Mouse (Mus musculus): ENCODE measurements around the gene Tubal3. TPM values are rescaled to one million over a fixed set of nuclear protein-coding genes. Genes with fewer than 3 reads are reported as not detected.

The Tubal3 gene
- polyA plus RNA-seq (2015; fragmentation: Nextera tagmentation; extraction: Ambion mirVana) = 0.13 TPM in 1 of 2 replicates, not detected in the other

- Histone ChIP-seq H3K36me3 (ENCODE audit: control insufficient read depth, insufficient read depth) (peaks cover 7% of the 10 kb centered on the region; the same call in 1 of the 2 replicates), H3K4me1 (ENCODE audit: control insufficient read depth, insufficient read depth, low read length) (peaks cover 9% of the 10 kb centered on the region), H3K4me3 (ENCODE audit: low read length) (peak within 1 kb of the TSS; percentile 86), H3K9me3 (replicated peaks; ENCODE audit: control insufficient read depth, low read length) (no peaks in the 10 kb centered on the region; the same call in 1 of the 2 replicates), H3K9ac (ENCODE audit: low read length) (peak within 1 kb of the TSS; percentile 87), H3K27ac (ENCODE audit: low read length) (peak within 1 kb of the TSS; percentile 71), H3K4me2 (ENCODE audit: low read depth, low read length) (peak within 1 kb of the TSS; percentile 65), H3K27me3 (ENCODE audit: control insufficient read depth, insufficient read depth, low read length) (no peaks in the 10 kb centered on the region)
- WGBS = under 1% methylated on average over 52 of the region's 52 CpGs
- ATAC-seq (replicated peaks; ENCODE audit: extremely low read depth, insufficient read depth, low FRiP score) = peak; percentile 98
These were observed at the start of gene Tubal3, which contains the start of gene Net1 for GRCm38 (mm10) chr13:3917571-3918311. Tubal3 (plus strand) TSS chr13:3918274. Net1 (minus strand) TSS chr13:3918220.

- no peak overlapping the region for H3K27ac ChIP-seq (ENCODE audit: low read length)
- no peaks in the 10 kb centered on the region for H3K4me1 ChIP-seq (ENCODE audit: control insufficient read depth, insufficient read depth, low read length)
- no peak overlapping the region for H3K4me2 ChIP-seq (ENCODE audit: low read depth, low read length)
- H3K36me3 ChIP-seq (ENCODE audit: control insufficient read depth, insufficient read depth) = no peaks in the 10 kb centered on the region
- H3K4me3 ChIP-seq (ENCODE audit: low read length) = no peak overlapping the region
- H3K9ac ChIP-seq (ENCODE audit: low read length) = no peak overlapping the region
- no peaks in the 10 kb centered on the region for H3K27me3 ChIP-seq (ENCODE audit: control insufficient read depth, insufficient read depth, low read length)
- no peaks in the 10 kb centered on the region for H3K9me3 ChIP-seq (replicated peaks; ENCODE audit: control insufficient read depth, low read length)
- no peak for ATAC-seq (replicated peaks; ENCODE audit: extremely low read depth, insufficient read depth, low FRiP score)
These were observed 48.2 kb upstream of the Tubal3 start for GRCm38 (mm10) chr13:3869901-3870300.

GRCm38 (mm10) chr13:3872832-3873231 is 45.2 kb upstream of the Tubal3 start:
- Histone ChIP-seq H3K4me1 (ENCODE audit: control insufficient read depth, insufficient read depth, low read length) (peaks cover 4% of the 10 kb centered on the region; the same call in 1 of the 2 replicates), H3K9me3 (replicated peaks; ENCODE audit: control insufficient read depth, low read length) (no peaks in the 10 kb centered on the region), H3K4me3 (ENCODE audit: low read length) (no peak overlapping the region), H3K9ac (ENCODE audit: low read length) (no peak overlapping the region), H3K27me3 (ENCODE audit: control insufficient read depth, insufficient read depth, low read length) (no peaks in the 10 kb centered on the region), H3K4me2 (ENCODE audit: low read depth, low read length) (no peak overlapping the region), H3K27ac (ENCODE audit: low read length) (no peak overlapping the region), H3K36me3 (ENCODE audit: control insufficient read depth, insufficient read depth) (no peaks in the 10 kb centered on the region)
- no peak for ATAC-seq (replicated peaks; ENCODE audit: extremely low read depth, insufficient read depth, low FRiP score)
- 91% methylated on average over 4 of the region's 4 CpGs for WGBS

GRCm38 (mm10) chr13:3876448-3876847 is 41.6 kb upstream of the Tubal3 start:
- Histone ChIP-seq H3K4me2 (ENCODE audit: low read depth, low read length) (no peak overlapping the region), H3K4me3 (ENCODE audit: low read length) (no peak overlapping the region), H3K27me3 (ENCODE audit: control insufficient read depth, insufficient read depth, low read length) (no peaks in the 10 kb centered on the region), H3K27ac (ENCODE audit: low read length) (no peak overlapping the region), H3K4me1 (ENCODE audit: control insufficient read depth, insufficient read depth, low read length) (peaks cover 4% of the 10 kb centered on the region; the same call in 1 of the 2 replicates), H3K9ac (ENCODE audit: low read length) (no peak overlapping the region), H3K36me3 (ENCODE audit: control insufficient read depth, insufficient read depth) (peaks cover 4% of the 10 kb centered on the region), H3K9me3 (replicated peaks; ENCODE audit: control insufficient read depth, low read length) (no peaks in the 10 kb centered on the region)
- 65% methylated on average over 6 of the region's 6 CpGs for WGBS
- no peak for ATAC-seq (replicated peaks; ENCODE audit: extremely low read depth, insufficient read depth, low FRiP score)

GRCm38 (mm10) chr13:3877185-3877584 is 40.9 kb upstream of the Tubal3 start:
- Histone ChIP-seq H3K27me3 (ENCODE audit: control insufficient read depth, insufficient read depth, low read length) (no peaks in the 10 kb centered on the region), H3K4me2 (ENCODE audit: low read depth, low read length) (no peak overlapping the region), H3K4me3 (ENCODE audit: low read length) (no peak overlapping the region), H3K9ac (ENCODE audit: low read length) (no peak overlapping the region), H3K36me3 (ENCODE audit: control insufficient read depth, insufficient read depth) (peaks cover 6% of the 10 kb centered on the region), H3K9me3 (replicated peaks; ENCODE audit: control insufficient read depth, low read length) (no peaks in the 10 kb centered on the region), H3K27ac (ENCODE audit: low read length) (no peak overlapping the region), H3K4me1 (ENCODE audit: control insufficient read depth, insufficient read depth, low read length) (peaks cover 4% of the 10 kb centered on the region; the same call in 1 of the 2 replicates)
- WGBS = 46% methylated on average over 6 of the region's 6 CpGs
- ATAC-seq (replicated peaks; ENCODE audit: extremely low read depth, insufficient read depth, low FRiP score) = 0 out of 2 replicates have a peak, but pooled peaks have one; percentile 52

GRCm38 (mm10) chr13:3877679-3878220 is 40.3 kb upstream of the Tubal3 start:
- no peaks in the 10 kb centered on the region for H3K9me3 ChIP-seq (replicated peaks; ENCODE audit: control insufficient read depth, low read length)
- no peak overlapping the region for H3K27ac ChIP-seq (ENCODE audit: low read length)
- H3K4me2 ChIP-seq (ENCODE audit: low read depth, low read length) = no peak overlapping the region
- WGBS = 60% methylated on average over 4 of the region's 4 CpGs
- H3K27me3 ChIP-seq (ENCODE audit: control insufficient read depth, insufficient read depth, low read length) = no peaks in the 10 kb centered on the region
- H3K4me3 ChIP-seq (ENCODE audit: low read length) = no peak overlapping the region
- H3K36me3 ChIP-seq (ENCODE audit: control insufficient read depth, insufficient read depth) = peaks cover 8% of the 10 kb centered on the region
- no peak overlapping the region for H3K9ac ChIP-seq (ENCODE audit: low read length)
- H3K4me1 ChIP-seq (ENCODE audit: control insufficient read depth, insufficient read depth, low read length) = peaks cover 4% of the 10 kb centered on the region; the same call in 1 of the 2 replicates
- ATAC-seq (replicated peaks; ENCODE audit: extremely low read depth, insufficient read depth, low FRiP score) = peak; percentile 41; the same call in 1 of the 2 replicates

GRCm38 (mm10) chr13:3886663-3887062 is 31.4 kb upstream of the Tubal3 start:
- Histone ChIP-seq H3K4me1 (ENCODE audit: control insufficient read depth, insufficient read depth, low read length) (peaks cover 7% of the 10 kb centered on the region), H3K27ac (ENCODE audit: low read length) (no peak overlapping the region), H3K9me3 (replicated peaks; ENCODE audit: control insufficient read depth, low read length) (no peaks in the 10 kb centered on the region), H3K9ac (ENCODE audit: low read length) (no peak overlapping the region), H3K4me3 (ENCODE audit: low read length) (no peak overlapping the region), H3K27me3 (ENCODE audit: control insufficient read depth, insufficient read depth, low read length) (no peaks in the 10 kb centered on the region), H3K4me2 (ENCODE audit: low read depth, low read length) (no peak overlapping the region), H3K36me3 (ENCODE audit: control insufficient read depth, insufficient read depth) (peaks cover 47% of the 10 kb centered on the region)
- 89% methylated on average over 7 of the region's 7 CpGs for WGBS
- ATAC-seq (replicated peaks; ENCODE audit: extremely low read depth, insufficient read depth, low FRiP score) = no peak

GRCm38 (mm10) chr13:3889111-3889510 is 29.0 kb upstream of the Tubal3 start:
- Histone ChIP-seq H3K9me3 (replicated peaks; ENCODE audit: control insufficient read depth, low read length) (no peaks in the 10 kb centered on the region), H3K4me2 (ENCODE audit: low read depth, low read length) (no peak overlapping the region), H3K4me3 (ENCODE audit: low read length) (no peak overlapping the region), H3K27ac (ENCODE audit: low read length) (no peak overlapping the region), H3K36me3 (ENCODE audit: control insufficient read depth, insufficient read depth) (peaks cover 42% of the 10 kb centered on the region), H3K9ac (ENCODE audit: low read length) (no peak overlapping the region), H3K27me3 (ENCODE audit: control insufficient read depth, insufficient read depth, low read length) (no peaks in the 10 kb centered on the region), H3K4me1 (ENCODE audit: control insufficient read depth, insufficient read depth, low read length) (peaks cover 10% of the 10 kb centered on the region)
- ATAC-seq (replicated peaks; ENCODE audit: extremely low read depth, insufficient read depth, low FRiP score) = no peak
- WGBS = 86% methylated on average over 3 of the region's 3 CpGs

- Histone ChIP-seq H3K4me3 (ENCODE audit: low read length) (no peak overlapping the region), H3K9me3 (replicated peaks; ENCODE audit: control insufficient read depth, low read length) (no peaks in the 10 kb centered on the region), H3K9ac (ENCODE audit: low read length) (no peak overlapping the region), H3K27ac (ENCODE audit: low read length) (no peak overlapping the region), H3K4me2 (ENCODE audit: low read depth, low read length) (0 out of 2 replicates have a peak overlapping the region, but pooled peaks have one; percentile 9), H3K27me3 (ENCODE audit: control insufficient read depth, insufficient read depth, low read length) (no peaks in the 10 kb centered on the region), H3K36me3 (ENCODE audit: control insufficient read depth, insufficient read depth) (peaks cover 34% of the 10 kb centered on the region), H3K4me1 (ENCODE audit: control insufficient read depth, insufficient read depth, low read length) (peaks cover 10% of the 10 kb centered on the region)
- no peak for ATAC-seq (replicated peaks; ENCODE audit: extremely low read depth, insufficient read depth, low FRiP score)
- 46% methylated on average over 8 of the region's 8 CpGs for WGBS
These were observed 28.0 kb upstream of the Tubal3 start for GRCm38 (mm10) chr13:3890061-3890460.
